Mouse (Mus musculus): Measurements from ENCODE around the gene H6pd. TPM values are rescaled to one million over a fixed set of nuclear protein-coding genes. Genes with fewer than 3 reads are reported as not detected.

H6pd gene
- polyA plus RNA-seq, 1 experiment from 2014 or later: 2.4 TPM

GRCm38 (mm10) chr4:149956048-149956447, 52.8 kb downstream of the H6pd start:
- Histone ChIP-seq H3K9me3 (no peaks in the 10 kb centered on the region), H3K27me3 (peaks cover 51% of the 10 kb centered on the region), H3K36me3 (no peaks in the 10 kb centered on the region), H3K27ac (no peak overlapping the region), H3K9ac (no peak overlapping the region), H3K4me2 (no peak overlapping the region), H3K4me3 (no peak overlapping the region), H3K4me1 (replicated peaks) (peaks cover 39% of the 10 kb centered on the region)
- WGBS: 53% methylated on average over 13 of the region's 13 CpGs
- ATAC-seq (ENCODE audit: low FRiP score): no peak

- Histone ChIP-seq H3K9me3 (no peaks in the 10 kb centered on the region), H3K27ac (no peak overlapping the region), H3K4me3 (peak overlapping the region; percentile 55; the same call in 1 of the 2 replicates), H3K36me3 (no peaks in the 10 kb centered on the region), H3K4me2 (peak overlapping the region; percentile 90), H3K27me3 (peaks cover 51% of the 10 kb centered on the region), H3K9ac (no peak overlapping the region), H3K4me1 (replicated peaks) (peaks cover 39% of the 10 kb centered on the region)
- no peak for ATAC-seq (ENCODE audit: low FRiP score)
- WGBS: 16% methylated on average over 15 of the region's 15 CpGs
These were observed 53.2 kb downstream of the H6pd start for GRCm38 (mm10) chr4:149955631-149956030.

GRCm38 (mm10) chr4:149954893-149955439, 53.9 kb downstream of the H6pd start, which contains the start of gene Spsb1:
Gene Spsb1 (minus strand): TSS chr4:149955043.
- Histone ChIP-seq H3K36me3 (no peaks in the 10 kb centered on the region), H3K4me1 (replicated peaks) (peaks cover 39% of the 10 kb centered on the region), H3K9ac (peak within 1 kb of the TSS; percentile 77), H3K4me3 (peak within 1 kb of the TSS; percentile 55), H3K27me3 (peaks cover 51% of the 10 kb centered on the region), H3K9me3 (no peaks in the 10 kb centered on the region), H3K27ac (peak within 1 kb of the TSS; percentile 58; the same call in 1 of the 2 replicates), H3K4me2 (peak within 1 kb of the TSS; percentile 90)
- peak; percentile 86 for ATAC-seq (ENCODE audit: low FRiP score)
- under 1% methylated on average over 32 of the region's 51 CpGs for WGBS

GRCm38 (mm10) chr4:149953621-149954481, 55.0 kb downstream of the H6pd start:
- H3K27ac ChIP-seq: 0 out of 2 replicates have a peak overlapping the region, but pooled peaks have one; percentile 58
- H3K9me3 ChIP-seq: no peaks in the 10 kb centered on the region
- peaks cover 51% of the 10 kb centered on the region for H3K4me1 ChIP-seq (replicated peaks)
- ATAC-seq (ENCODE audit: low FRiP score): no peak
- H3K4me2 ChIP-seq: peak overlapping the region; percentile 90
- WGBS: 7% methylated on average over 32 of the region's 32 CpGs
- peak overlapping the region; percentile 77 for H3K9ac ChIP-seq
- peak overlapping the region; percentile 55 for H3K4me3 ChIP-seq
- H3K27me3 ChIP-seq: peaks cover 51% of the 10 kb centered on the region
- no peaks in the 10 kb centered on the region for H3K36me3 ChIP-seq

- Histone ChIP-seq H3K9ac (no peak overlapping the region), H3K36me3 (no peaks in the 10 kb centered on the region), H3K4me1 (replicated peaks) (peaks cover 51% of the 10 kb centered on the region), H3K9me3 (no peaks in the 10 kb centered on the region), H3K27ac (no peak overlapping the region), H3K4me2 (no peak overlapping the region), H3K27me3 (peaks cover 48% of the 10 kb centered on the region), H3K4me3 (no peak overlapping the region)
- WGBS: 79% methylated on average over 9 of the region's 9 CpGs
- no peak for ATAC-seq (ENCODE audit: low FRiP score)
These were observed 56.6 kb downstream of the H6pd start for GRCm38 (mm10) chr4:149952201-149952600.

GRCm38 (mm10) chr4:149951201-149951600, 57.6 kb downstream of the H6pd start:
- Histone ChIP-seq H3K4me3 (no peak overlapping the region), H3K9ac (no peak overlapping the region), H3K36me3 (no peaks in the 10 kb centered on the region), H3K27me3 (peaks cover 41% of the 10 kb centered on the region), H3K4me2 (no peak overlapping the region), H3K9me3 (no peaks in the 10 kb centered on the region), H3K4me1 (replicated peaks) (peaks cover 59% of the 10 kb centered on the region), H3K27ac (no peak overlapping the region)
- whole genome bisulfite sequencing: 87% methylated on average over 13 of the region's 13 CpGs
- ATAC-seq (ENCODE audit: low FRiP score): no peak

- WGBS: 59% methylated on average over 13 of the region's 13 CpGs
- no peak overlapping the region for H3K4me3 ChIP-seq
- ATAC-seq (ENCODE audit: low FRiP score): no peak
- no peak overlapping the region for H3K4me2 ChIP-seq
- H3K36me3 ChIP-seq: no peaks in the 10 kb centered on the region
- H3K9ac ChIP-seq: no peak overlapping the region
- no peaks in the 10 kb centered on the region for H3K9me3 ChIP-seq
- H3K27ac ChIP-seq: no peak overlapping the region; the same call in 1 of the 2 replicates
- H3K4me1 ChIP-seq (replicated peaks): peaks cover 64% of the 10 kb centered on the region
- H3K27me3 ChIP-seq: peaks cover 27% of the 10 kb centered on the region
These were observed 59.1 kb downstream of the H6pd start for GRCm38 (mm10) chr4:149949691-149950090.

- no peak overlapping the region for H3K9ac ChIP-seq
- H3K9me3 ChIP-seq: no peaks in the 10 kb centered on the region
- peaks cover 21% of the 10 kb centered on the region for H3K27me3 ChIP-seq
- no peak overlapping the region for H3K4me3 ChIP-seq
- 85% methylated on average over 5 of the region's 5 CpGs for WGBS
- no peak overlapping the region for H3K27ac ChIP-seq
- H3K36me3 ChIP-seq: no peaks in the 10 kb centered on the region
- ATAC-seq (ENCODE audit: low FRiP score): no peak
- H3K4me2 ChIP-seq: no peak overlapping the region
- H3K4me1 ChIP-seq (replicated peaks): peaks cover 66% of the 10 kb centered on the region
These were observed 60.7 kb downstream of the H6pd start for GRCm38 (mm10) chr4:149948119-149948518.

GRCm38 (mm10) chr4:149947396-149947795, 61.4 kb downstream of the H6pd start:
- H3K36me3 ChIP-seq: no peaks in the 10 kb centered on the region
- no peak overlapping the region for H3K27ac ChIP-seq
- 80% methylated on average over 5 of the region's 5 CpGs for WGBS
- ATAC-seq (ENCODE audit: low FRiP score): no peak
- no peak overlapping the region for H3K9ac ChIP-seq
- H3K9me3 ChIP-seq: no peaks in the 10 kb centered on the region
- no peak overlapping the region for H3K4me3 ChIP-seq
- H3K4me1 ChIP-seq (replicated peaks): peaks cover 65% of the 10 kb centered on the region
- no peak overlapping the region for H3K4me2 ChIP-seq
- peaks cover 13% of the 10 kb centered on the region for H3K27me3 ChIP-seq

- Histone ChIP-seq H3K27ac (no peak overlapping the region), H3K4me3 (no peak overlapping the region), H3K27me3 (peaks cover 9% of the 10 kb centered on the region; the same call in 1 of the 2 replicates), H3K9ac (peak overlapping the region; percentile 43; the same call in 1 of the 2 replicates), H3K4me2 (no peak overlapping the region), H3K9me3 (no peaks in the 10 kb centered on the region), H3K4me1 (replicated peaks) (peaks cover 63% of the 10 kb centered on the region), H3K36me3 (no peaks in the 10 kb centered on the region)
- peak; percentile 49; the same call in 1 of the 2 replicates for ATAC-seq (ENCODE audit: low FRiP score)
- 42% methylated on average over 9 of the region's 9 CpGs for WGBS
These were observed 63.6 kb downstream of the H6pd start for GRCm38 (mm10) chr4:149945194-149945593.

- H3K36me3 ChIP-seq: no peaks in the 10 kb centered on the region
- H3K9me3 ChIP-seq: no peaks in the 10 kb centered on the region
- no peak overlapping the region for H3K27ac ChIP-seq
- no peak overlapping the region for H3K4me3 ChIP-seq
- H3K27me3 ChIP-seq: peaks cover 9% of the 10 kb centered on the region; the same call in 1 of the 2 replicates
- 22% methylated on average over 12 of the region's 12 CpGs for WGBS
- no peak for ATAC-seq (ENCODE audit: low FRiP score)
- peaks cover 55% of the 10 kb centered on the region for H3K4me1 ChIP-seq (replicated peaks)
- H3K9ac ChIP-seq: no peak overlapping the region
- H3K4me2 ChIP-seq: no peak overlapping the region
These were observed 64.6 kb downstream of the H6pd start for GRCm38 (mm10) chr4:149944214-149944613.
